Mouse (Mus musculus) neural tube, embryonic 10.5 days (tissue): ENCODE data around the gene Tex19.2.

Experiments
- DNase-seq: peaks from one replicate; pipeline ENCODE4 v3.0.0-alpha.2; 2017; ENCODE audit warnings: low spot score; ENCODE audit errors: extremely low spot score

Tex19.2 gene

GRCm38 (mm10) chr11:121118577-121118976 lies at the start of gene Tex19.2:
Tex19.2 (minus strand) TSS chr11:121118677.
- DNase-seq, result no peak

DNA sequence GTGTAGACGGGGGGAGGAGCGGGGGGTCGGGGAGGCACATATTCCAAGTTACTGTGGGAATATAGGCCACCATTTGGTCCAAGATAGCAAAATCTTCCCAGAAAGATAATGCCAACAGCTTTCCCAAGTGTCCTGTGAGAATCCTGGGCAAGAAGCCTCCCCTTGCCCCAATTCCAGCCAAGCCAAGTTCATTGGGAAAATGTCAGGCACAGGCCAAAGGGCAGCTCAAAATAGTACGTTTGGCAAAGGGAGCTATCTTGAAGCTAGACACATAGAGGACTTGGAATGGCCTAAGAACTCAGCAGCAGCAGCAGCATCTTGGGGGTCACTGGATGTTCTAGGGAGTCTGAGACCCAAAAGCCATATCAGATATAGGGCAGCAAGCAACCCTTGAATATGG lies 45.3 kb upstream of the Tex19.2 start:
- no peak for DNase-seq

- no peak for DNase-seq
Observed at GRCm38 (mm10) chr11:121160636-121161346, 42.3 kb upstream of the Tex19.2 start.

GRCm38 (mm10) chr11:121159971-121160370 lies 41.5 kb upstream of the Tex19.2 start, which contains the start of gene Uts2r:
Uts2r (plus strand) TSS chr11:121160271.
- no peak for DNase-seq

DNA sequence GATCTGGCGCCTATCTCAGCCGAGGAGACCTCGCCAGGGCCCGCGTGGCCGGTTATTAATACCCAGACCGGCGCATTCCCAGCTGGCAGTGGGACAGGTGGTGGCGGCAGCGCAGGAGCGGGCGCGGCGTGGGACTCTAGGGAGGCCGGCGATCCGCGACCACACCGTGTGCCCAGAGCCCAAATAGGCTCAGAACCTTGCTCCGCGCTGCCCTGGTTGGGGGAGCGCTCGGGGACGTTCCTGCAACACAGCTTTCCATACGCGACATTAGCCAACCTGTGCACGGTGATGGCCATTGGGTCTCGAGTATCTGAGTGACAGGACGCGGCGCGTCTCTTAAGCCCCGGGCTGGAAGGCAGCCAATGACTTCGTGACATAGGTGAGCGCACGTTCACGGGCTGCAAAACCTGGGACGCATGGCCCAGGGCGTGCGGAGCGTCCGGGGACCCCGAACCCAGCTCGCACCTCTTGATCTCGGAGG lies 38.0 kb upstream of the Tex19.2 start:
- peak; percentile 31 for DNase-seq

- no peak for DNase-seq
Observed at GRCm38 (mm10) chr11:121154203-121154602, 35.7 kb upstream of the Tex19.2 start.

DNA sequence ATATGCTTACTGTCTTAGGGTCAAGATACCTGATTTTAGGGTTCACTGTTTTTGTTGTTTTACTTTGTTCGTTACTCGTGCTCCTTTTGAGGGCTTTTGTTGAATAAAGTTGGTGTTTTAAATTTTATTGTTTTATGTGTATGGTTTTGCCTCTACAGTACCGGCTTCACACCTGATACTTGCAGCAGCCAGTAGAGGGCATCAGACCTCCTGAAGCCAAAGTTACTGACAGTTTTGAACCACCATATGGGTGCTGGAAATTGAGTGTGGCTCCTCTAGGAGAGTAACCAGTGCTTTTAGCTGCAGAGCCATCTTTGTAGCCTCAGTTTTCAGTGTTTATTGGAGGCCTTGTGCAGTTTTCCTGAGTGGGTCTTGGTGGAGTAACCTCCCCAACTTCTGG lies 29.7 kb upstream of the Tex19.2 start:
- no peak for DNase-seq

GRCm38 (mm10) chr11:121145865-121146264 lies 27.4 kb upstream of the Tex19.2 start, which contains the start of gene Tex19.1:
Tex19.1 (plus strand) TSS chr11:121146143.
- no peak for DNase-seq

GRCm38 (mm10) chr11:121143325-121144015 lies 25.0 kb upstream of the Tex19.2 start:
- DNase-seq, result no peak

DNA sequence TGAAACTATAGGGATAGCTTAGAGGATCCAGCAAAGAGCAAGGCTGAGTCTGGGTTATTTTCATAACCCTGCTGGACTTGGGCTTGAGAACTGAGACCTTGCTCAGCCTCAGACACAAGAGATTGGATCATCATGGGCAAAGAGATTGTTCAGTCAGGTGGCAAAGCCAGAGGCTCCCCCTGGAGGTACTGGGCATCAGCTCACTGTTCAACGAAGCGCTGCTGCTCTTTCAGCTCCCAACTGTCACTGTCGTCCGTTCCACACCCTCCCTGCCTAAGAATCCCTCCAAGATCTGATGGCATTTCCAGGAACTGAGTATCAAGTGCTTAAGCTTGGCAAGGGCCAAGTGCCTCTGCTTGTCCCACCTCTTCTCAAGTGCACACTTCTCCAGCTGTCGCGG lies 20.3 kb upstream of the Tex19.2 start:
- no peak for DNase-seq

DNA sequence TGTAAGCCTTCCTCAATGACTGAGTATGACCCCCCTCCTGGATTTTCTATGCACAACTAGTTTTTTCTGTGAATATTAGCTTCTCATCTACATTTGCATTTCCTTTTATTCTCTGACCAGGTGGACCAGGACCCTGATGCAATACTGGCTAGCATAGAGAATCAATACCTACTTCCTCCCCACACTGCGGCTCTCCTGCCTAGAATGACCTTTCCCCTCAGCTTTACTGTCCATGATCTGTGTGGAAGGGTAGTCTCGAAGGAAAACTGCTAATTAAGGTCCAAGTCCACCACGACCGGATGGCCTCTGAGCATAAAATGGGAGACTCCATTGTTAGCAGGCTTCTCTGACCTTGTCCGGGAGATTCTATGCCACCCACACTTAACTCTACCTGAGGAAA lies 19.2 kb upstream of the Tex19.2 start:
- no peak for DNase-seq

DNA sequence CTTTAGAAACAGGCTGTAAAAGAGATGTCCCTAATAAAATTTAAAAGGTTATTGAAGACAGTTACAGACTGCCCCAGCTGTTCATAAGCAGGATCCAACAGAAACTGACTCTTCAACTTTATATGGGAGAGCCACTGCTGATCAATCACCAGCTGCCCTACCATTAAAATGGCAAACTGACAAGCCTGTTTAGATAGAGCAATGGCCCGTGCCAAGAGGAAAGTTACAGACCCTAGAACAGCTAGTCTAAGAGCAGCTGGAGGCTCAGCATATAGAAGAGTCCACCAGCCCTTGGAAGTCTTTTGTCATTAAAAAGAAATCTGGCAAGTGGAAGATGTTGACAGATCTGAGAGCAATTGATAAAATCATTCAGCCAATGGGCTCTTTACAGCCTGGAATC lies 16.1 kb upstream of the Tex19.2 start:
- DNase-seq, result no peak

DNA sequence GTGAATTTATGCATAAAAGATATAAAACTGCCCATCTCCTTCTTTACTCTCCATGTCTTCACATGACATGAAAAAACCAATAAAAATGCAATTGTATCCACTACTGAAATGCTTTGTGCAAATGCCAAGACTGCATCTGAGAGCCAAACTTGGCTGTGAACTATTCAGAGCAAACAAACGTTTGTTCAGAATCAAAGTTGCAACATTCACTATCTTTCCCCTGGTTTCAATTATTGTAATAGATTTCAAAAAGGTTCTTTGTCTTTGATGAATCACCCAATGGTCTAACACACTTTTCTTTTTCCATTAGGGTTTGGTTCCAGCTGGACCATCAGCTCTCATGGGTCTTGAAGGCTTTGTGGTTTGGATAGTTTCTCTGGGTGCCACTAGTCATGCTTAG lies 11.1 kb upstream of the Tex19.2 start:
- no peak for DNase-seq

- DNase-seq, result no peak
Observed at GRCm38 (mm10) chr11:121127441-121127840, 9.0 kb upstream of the Tex19.2 start.

GRCm38 (mm10) chr11:121126395-121126794 lies 7.9 kb upstream of the Tex19.2 start:
- no peak for DNase-seq

- DNase-seq, result no peak
Observed at GRCm38 (mm10) chr11:121125522-121126172, 7.2 kb upstream of the Tex19.2 start.

DNA sequence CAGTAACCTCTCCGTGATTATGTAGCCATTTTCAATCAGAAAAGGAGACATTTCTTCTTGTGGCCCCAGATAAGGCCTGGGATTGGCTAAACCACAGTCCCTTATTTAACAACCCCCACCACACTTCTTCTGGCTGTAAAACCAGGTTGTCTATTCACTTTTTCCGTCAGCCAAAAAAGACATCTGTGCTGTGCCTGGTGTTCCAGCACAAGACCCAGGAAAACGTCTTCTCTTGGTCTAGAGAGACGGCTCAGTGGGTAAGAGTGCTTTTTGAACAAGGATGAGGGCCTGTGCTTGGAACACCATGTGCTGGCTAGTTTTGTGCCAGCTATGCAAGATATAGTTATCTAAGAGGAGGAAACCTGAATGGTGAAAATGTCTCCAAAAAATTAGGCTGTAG lies 5.0 kb upstream of the Tex19.2 start:
- no peak for DNase-seq

GRCm38 (mm10) chr11:121122024-121122670 lies 3.7 kb upstream of the Tex19.2 start:
- DNase-seq, result no peak

GRCm38 (mm10) chr11:121121151-121121550 lies 2.7 kb upstream of the Tex19.2 start:
- no peak for DNase-seq

DNA sequence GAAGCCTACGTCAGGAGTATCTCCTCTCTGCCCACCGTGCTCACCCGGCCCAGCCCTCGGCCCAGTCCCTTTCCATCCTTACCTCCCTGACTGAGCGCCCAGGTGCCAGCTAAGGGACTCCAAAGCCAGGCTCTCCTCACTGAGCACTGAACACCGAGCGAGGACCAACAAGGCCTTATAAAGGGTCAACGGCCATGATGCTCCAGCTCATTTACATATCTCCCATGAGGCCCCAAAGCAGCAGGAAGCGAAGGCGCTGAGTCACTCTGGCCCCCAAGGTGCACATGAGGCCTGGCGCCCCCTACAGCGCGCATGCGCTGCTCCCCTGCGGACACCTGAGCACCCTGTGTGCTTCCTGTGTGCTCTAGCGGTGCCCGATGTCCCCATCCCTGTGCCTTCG lies 371 bp downstream of the Tex19.2 start:
- no peak for DNase-seq

- DNase-seq, result no peak
Observed at GRCm38 (mm10) chr11:121112091-121112775, 6.2 kb downstream of the Tex19.2 start.
